Mouse (Mus musculus) midbrain, embryonic 10.5 days (tissue): ENCODE results near the gene Osgep. TPM values are rescaled to one million over a fixed set of nuclear protein-coding genes. Genes with fewer than 3 reads are reported as not detected.

ENCODE experiments used
- DNase-seq: peaks from one replicate; pipeline ENCODE4 v3.0.0-alpha.2; 2017; ENCODE audit warnings: low spot score
- H3K27ac ChIP-seq: fragments of 300-500 bp; sonication (generic); replicated peaks from 2 replicates; pipeline ENCODE4 v1.5.1; 2016; ENCODE audit warnings: mild to moderate bottlenecking
- H3K27me3 ChIP-seq: fragments of 300-500 bp; sonication (generic); 2 replicates; pipeline ENCODE4 v1.6.1; 2016; ENCODE audit warnings: low read depth, mild to moderate bottlenecking; ENCODE audit not compliant: poor library complexity, severe bottlenecking
- H3K36me3 ChIP-seq: fragments of 300-500 bp; sonication (generic); 2 replicates; pipeline ENCODE4 v1.6.1; 2016; ENCODE audit warnings: mild to moderate bottlenecking, moderate library complexity
- H3K4me1 ChIP-seq: fragments of 300-500 bp; sonication (generic); 2 replicates; pipeline ENCODE4 v1.6.1; 2016
- H3K4me3 ChIP-seq: fragments of 300-500 bp; sonication (generic); 2 replicates; pipeline ENCODE4 v1.5.1; 2016; ENCODE audit warnings: mild to moderate bottlenecking, moderate library complexity
- H3K9me3 ChIP-seq: fragments of 300-500 bp; sonication (generic); replicated peaks from 2 replicates; pipeline ENCODE4 v1.6.1; 2016; ENCODE audit warnings: mild to moderate bottlenecking
- WGBS: fragments of 180-500 bp; shearing (Covaris S2); methylation state at CpG from one replicate; pipeline ENCODE4 v1.1.7; 2016; 5-methylcytosine and 5-hydroxymethylcytosine counted together
- polyA plus RNA-seq: library from polyadenylated mRNA; unstranded; fragments of >200 nt; fragmentation: Nextera tagmentation; extraction: Ambion mirVana; gene quantifications from 2 replicates; pipeline ENCODE4 v1.2.1, GENCODE M21; 2016

Osgep gene
- polyA plus RNA-seq, 1 experiment from 2014 or later = 192 TPM

DNA sequence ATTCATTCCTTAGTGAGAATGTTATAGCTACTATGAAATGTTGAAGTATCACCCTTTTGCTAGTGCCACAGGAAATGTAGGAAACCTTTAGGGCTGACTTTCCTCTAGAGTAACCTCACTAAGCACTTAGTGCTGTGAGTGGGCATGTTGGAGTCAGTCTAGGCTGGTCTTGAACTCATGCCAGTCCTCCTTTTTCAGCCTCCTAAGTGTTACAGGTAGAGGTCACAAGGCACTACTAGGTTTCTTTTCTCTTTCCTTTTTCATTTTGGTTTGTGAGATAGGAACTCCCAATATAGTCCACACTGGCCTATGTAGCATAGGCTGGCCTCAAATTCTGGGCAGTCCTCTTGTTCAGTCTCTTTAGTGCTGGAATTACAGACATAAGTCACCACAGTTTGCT, 29.3 kb downstream of the Osgep start:
- Histone ChIP-seq H3K4me3 (no peak overlapping the region), H3K4me1 (peaks cover 17% of the 10 kb centered on the region), H3K27me3 (peaks cover 33% of the 10 kb centered on the region), H3K36me3 (no peaks in the 10 kb centered on the region), H3K9me3 (no peaks in the 10 kb centered on the region), H3K27ac (no peak overlapping the region)
- DNase-seq = no peak

DNA sequence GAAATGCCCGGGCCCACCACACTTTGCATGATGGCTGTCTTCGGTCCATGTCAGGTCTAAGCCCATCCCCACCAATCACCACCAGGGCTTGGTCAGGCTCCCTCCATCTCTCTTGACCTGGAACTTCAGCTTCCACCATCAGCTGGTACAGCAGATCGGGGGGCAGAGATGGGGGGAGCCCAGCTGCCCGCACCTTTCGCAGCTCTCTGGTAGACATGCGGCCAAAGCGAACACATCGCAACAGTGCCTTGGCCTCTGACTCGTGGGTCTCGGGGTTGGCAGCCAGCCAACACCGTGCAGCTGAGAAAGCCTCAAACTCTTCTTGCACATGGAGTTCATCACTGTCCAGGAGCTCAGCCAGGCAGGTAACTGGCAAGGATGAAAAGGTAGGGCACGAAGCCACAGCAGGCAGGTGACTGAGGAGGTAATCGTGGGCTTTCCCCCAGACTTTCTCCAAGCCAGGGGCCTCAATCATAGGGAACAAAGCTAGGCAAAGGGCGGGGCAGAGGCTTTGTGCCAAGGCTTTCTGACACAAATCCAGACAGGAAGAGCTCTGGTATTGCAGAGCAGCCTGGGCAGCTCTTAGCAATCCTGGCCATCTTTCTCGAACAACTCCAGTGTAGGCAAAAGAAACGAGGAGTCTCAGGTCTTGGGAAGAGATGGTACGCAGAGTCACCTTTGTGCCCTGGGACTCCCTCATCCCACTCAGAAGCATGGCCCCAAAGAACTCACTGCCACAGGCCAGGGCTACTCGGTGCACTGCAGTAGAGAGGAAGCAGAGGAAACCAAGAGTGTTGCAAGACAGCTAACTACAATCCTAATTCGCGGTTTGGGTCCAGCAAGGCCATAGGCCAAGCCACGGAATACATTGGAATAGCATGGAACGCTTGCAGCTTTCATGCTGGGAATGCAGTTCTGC, 31.9 kb downstream of the Osgep start:
- Histone ChIP-seq H3K36me3 (no peaks in the 10 kb centered on the region), H3K27ac (no peak overlapping the region), H3K27me3 (peaks cover 29% of the 10 kb centered on the region), H3K4me3 (no peak overlapping the region), H3K4me1 (peaks cover 17% of the 10 kb centered on the region), H3K9me3 (no peaks in the 10 kb centered on the region)
- no peak for DNase-seq
- WGBS = 92% methylated on average over 22 of the region's 22 CpGs

GRCm38 (mm10) chr14:50892091-50892490, 32.6 kb downstream of the Osgep start:
- Histone ChIP-seq H3K4me3 (no peak overlapping the region), H3K27me3 (peaks cover 22% of the 10 kb centered on the region), H3K27ac (no peak overlapping the region), H3K4me1 (peaks cover 14% of the 10 kb centered on the region), H3K9me3 (no peaks in the 10 kb centered on the region), H3K36me3 (no peaks in the 10 kb centered on the region)
- 88% methylated on average over 7 of the region's 7 CpGs for WGBS
- no peak for DNase-seq

- no peak for DNase-seq
- 92% methylated on average over 8 of the region's 8 CpGs for WGBS
- Histone ChIP-seq H3K36me3 (no peaks in the 10 kb centered on the region), H3K27me3 (peaks cover 18% of the 10 kb centered on the region), H3K9me3 (no peaks in the 10 kb centered on the region), H3K27ac (no peak overlapping the region), H3K4me1 (peaks cover 9% of the 10 kb centered on the region), H3K4me3 (no peak overlapping the region)
These were observed 33.1 kb downstream of the Osgep start for GRCm38 (mm10) chr14:50891621-50892020.

DNA sequence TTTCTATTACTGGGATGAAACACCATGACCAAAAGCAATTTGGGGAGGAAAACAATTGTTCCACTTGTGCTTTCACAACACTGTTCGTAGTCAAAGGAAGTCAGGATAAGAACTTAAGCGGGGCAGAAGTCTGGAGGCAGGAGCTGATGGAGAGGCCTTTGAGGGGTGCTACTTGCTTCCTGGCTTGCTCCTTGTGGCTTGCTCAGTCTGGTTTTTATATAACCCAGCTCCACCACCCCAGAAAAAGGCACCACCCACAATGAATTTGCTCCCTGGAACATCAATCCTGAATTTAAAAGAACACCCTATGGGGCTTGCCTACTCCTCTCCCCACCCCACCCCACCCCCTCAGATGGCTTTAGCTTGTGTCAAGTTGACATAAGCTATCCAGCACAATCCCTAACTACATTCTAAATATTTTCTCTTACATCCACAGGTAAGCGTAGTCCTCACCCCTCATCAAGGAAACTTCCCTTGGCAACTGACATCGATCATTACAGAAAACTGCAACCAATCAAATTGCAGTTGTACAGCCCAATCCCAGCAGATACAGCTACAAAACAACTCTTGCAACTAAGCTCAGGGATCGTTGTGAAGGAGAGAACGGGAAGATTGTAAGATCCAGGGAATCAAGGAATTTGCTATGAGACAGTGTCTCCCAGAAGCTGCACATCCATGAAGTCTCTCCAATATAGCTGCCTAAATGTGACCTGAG, 48.3 kb downstream of the Osgep start:
- DNase-seq = no peak
- no peaks in the 10 kb centered on the region for H3K27me3 ChIP-seq
- no peaks in the 10 kb centered on the region for H3K9me3 ChIP-seq
- H3K4me1 ChIP-seq = no peaks in the 10 kb centered on the region
- no peaks in the 10 kb centered on the region for H3K36me3 ChIP-seq
- no peak overlapping the region for H3K27ac ChIP-seq
- WGBS = 90% methylated on average over 6 of the region's 6 CpGs
- H3K4me3 ChIP-seq = no peak overlapping the region

DNA sequence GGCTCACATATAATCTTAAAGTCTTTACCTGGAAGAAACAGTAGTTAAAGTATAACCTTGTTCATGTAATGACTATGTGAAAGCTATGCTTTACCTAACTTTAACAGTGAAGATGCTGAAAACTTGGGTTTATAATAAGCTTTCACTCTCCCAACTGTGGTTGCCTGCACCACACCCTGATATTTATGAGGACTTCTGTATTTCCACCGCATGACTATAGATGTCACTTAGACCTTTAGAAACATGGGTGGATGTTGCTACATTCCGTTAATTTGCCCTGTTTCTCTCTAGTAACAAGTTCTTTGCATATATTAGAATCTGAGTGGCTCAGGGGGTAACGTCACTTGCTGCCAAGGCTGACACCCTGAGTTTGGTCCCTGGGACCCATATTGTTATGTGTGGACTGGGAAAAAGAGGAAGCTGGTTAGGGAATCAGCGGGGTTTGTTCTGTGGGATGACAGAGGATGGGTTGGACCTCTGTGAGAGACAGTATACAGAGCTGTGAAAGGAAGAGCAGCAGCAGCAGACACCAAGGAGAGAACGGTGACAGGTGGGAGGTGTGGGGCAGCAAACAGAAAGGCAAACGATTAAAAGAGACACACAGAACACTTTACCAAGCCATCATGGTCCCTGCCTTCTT, 49.0 kb downstream of the Osgep start:
- peaks cover 2% of the 10 kb centered on the region for H3K4me1 ChIP-seq
- H3K4me3 ChIP-seq = no peak overlapping the region
- no peaks in the 10 kb centered on the region for H3K9me3 ChIP-seq
- H3K27ac ChIP-seq = no peak overlapping the region
- no peaks in the 10 kb centered on the region for H3K36me3 ChIP-seq
- no peak for DNase-seq
- no peaks in the 10 kb centered on the region for H3K27me3 ChIP-seq
- WGBS = 79% methylated on average over 6 of the region's 6 CpGs

DNA sequence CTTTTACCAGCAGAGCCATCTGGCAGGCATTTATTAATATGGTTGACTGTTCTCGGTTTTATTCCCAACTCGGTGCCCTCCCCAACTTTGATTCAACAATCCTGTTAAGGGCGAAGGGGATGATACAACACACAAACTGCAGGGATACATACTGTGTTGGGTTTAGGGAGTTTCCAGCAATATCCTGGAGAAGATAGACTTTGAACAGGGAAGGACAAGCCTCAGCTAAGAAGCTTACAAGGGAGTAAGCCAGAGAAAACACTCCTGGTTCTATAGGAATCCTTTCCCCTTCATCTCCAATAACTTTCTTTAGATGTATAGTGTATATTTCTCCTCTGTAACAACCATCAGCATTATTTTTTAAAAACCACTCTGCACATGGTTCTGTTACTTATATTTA, 49.5 kb downstream of the Osgep start:
- Histone ChIP-seq H3K36me3 (no peaks in the 10 kb centered on the region), H3K27ac (no peak overlapping the region), H3K4me3 (no peak overlapping the region), H3K4me1 (peaks cover 8% of the 10 kb centered on the region), H3K27me3 (no peaks in the 10 kb centered on the region), H3K9me3 (no peaks in the 10 kb centered on the region)
- DNase-seq = no peak
- WGBS = 93% methylated on average over 3 of the region's 3 CpGs

DNA sequence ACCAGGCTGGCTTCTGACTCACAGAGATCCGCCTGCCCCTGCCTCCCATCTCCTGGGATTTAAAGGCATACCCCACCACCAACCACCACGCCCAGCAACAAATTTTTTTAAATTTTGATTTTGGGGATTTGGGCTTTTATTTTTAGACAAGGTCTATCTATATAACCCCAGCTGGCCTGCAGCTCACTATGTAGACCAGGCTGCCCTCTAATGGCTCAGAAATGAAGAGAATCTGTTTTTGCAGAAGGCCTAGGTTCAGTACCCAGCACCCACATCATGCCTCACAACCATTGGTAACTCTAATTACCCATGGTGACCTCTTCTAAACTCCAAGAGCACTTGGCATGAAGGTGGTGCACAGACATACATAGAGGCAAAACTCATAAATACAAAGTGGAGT, 53.4 kb downstream of the Osgep start:
- no peaks in the 10 kb centered on the region for H3K9me3 ChIP-seq
- H3K27me3 ChIP-seq = no peaks in the 10 kb centered on the region
- 91% methylated on average over 2 of the region's 2 CpGs for WGBS
- H3K4me1 ChIP-seq = peaks cover 12% of the 10 kb centered on the region
- H3K27ac ChIP-seq = no peak overlapping the region
- H3K36me3 ChIP-seq = 0 out of 2 replicates have a peak, but pooled peaks cover 4% of the 10 kb centered on the region
- no peak overlapping the region for H3K4me3 ChIP-seq
- DNase-seq = no peak

GRCm38 (mm10) chr14:50870805-50871143, 53.9 kb downstream of the Osgep start:
- Histone ChIP-seq H3K9me3 (no peaks in the 10 kb centered on the region), H3K27me3 (no peaks in the 10 kb centered on the region), H3K4me1 (peaks cover 12% of the 10 kb centered on the region), H3K4me3 (peak overlapping the region; percentile 61), H3K36me3 (0 out of 2 replicates have a peak, but pooled peaks cover 4% of the 10 kb centered on the region), H3K27ac (peak overlapping the region; percentile 81)
- DNase-seq = no peak
- WGBS = 27% methylated on average over 5 of the region's 5 CpGs

DNA sequence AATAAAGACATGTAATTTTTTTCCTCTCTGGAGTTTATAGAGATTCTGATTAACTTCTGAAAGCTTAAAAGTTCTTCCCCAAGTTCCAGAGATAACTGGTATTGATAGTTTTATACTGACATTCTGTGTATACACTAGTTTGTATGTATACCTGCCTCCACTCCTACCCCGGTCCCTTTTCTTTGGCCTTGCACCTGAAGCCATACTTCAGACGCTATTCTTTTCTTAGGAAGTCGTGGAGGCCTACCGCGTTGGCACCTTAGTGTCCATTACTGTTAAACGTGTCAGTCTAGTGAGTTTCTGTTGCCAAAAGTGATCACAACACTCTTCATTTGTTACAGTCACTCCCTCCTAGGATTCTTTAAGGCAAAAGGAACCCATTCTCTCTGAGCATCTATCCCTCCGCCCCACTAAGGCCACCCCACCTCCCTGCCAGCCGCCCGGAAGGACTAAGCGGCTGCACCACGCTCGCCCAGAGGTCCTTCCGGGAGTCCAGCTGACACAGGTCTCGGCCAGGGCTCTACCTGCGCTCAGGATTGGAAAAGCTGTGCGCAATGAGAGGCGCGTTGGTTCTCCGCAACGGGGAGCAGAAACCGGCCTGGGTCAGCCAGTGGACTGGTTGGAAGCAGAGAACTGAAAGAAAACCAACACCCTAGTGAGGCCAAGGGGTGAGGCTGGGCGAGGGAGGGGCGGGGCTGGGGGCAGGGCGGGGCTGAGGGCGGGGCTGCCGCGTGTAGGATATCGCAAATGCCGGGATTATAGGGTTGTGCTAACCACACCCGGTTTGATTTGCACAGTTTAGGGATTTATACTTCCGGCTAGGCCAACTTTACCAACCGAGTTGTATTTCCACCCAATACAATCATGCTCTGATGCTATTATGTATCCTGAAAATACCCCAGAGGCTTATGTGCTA, 54.5 kb downstream of the Osgep start, which contains the start of gene Tep1:
Tep1 (minus strand) TSS at position 672 of the 916 bp plus-strand sequence.
- Histone ChIP-seq H3K36me3 (0 out of 2 replicates have a peak, but pooled peaks cover 4% of the 10 kb centered on the region), H3K27me3 (no peaks in the 10 kb centered on the region), H3K9me3 (no peaks in the 10 kb centered on the region), H3K4me3 (peak within 1 kb of the TSS; percentile 61), H3K27ac (peak within 1 kb of the TSS; percentile 81), H3K4me1 (peaks cover 12% of the 10 kb centered on the region)
- 8% methylated on average over 32 of the region's 32 CpGs for WGBS
- DNase-seq = peak; percentile 75

GRCm38 (mm10) chr14:50868656-50869055, 56.0 kb downstream of the Osgep start:
- no peaks in the 10 kb centered on the region for H3K9me3 ChIP-seq
- WGBS = 89% methylated on average over 5 of the region's 5 CpGs
- no peak for DNase-seq
- H3K27me3 ChIP-seq = no peaks in the 10 kb centered on the region
- H3K27ac ChIP-seq = no peak overlapping the region
- peaks cover 12% of the 10 kb centered on the region for H3K4me1 ChIP-seq
- H3K36me3 ChIP-seq = 0 out of 2 replicates have a peak, but pooled peaks cover 4% of the 10 kb centered on the region
- no peak overlapping the region for H3K4me3 ChIP-seq

GRCm38 (mm10) chr14:50868211-50868610, 56.5 kb downstream of the Osgep start:
- H3K27me3 ChIP-seq = no peaks in the 10 kb centered on the region
- 82% methylated on average over 4 of the region's 4 CpGs for WGBS
- no peak for DNase-seq
- no peak overlapping the region for H3K4me3 ChIP-seq
- H3K27ac ChIP-seq = no peak overlapping the region
- H3K4me1 ChIP-seq = peaks cover 12% of the 10 kb centered on the region
- 0 out of 2 replicates have a peak, but pooled peaks cover 4% of the 10 kb centered on the region for H3K36me3 ChIP-seq
- no peaks in the 10 kb centered on the region for H3K9me3 ChIP-seq
